Mouse (Mus musculus) macrophage (primary cell): ENCODE data around the gene Gk2. TPM values are rescaled to one million over a fixed set of nuclear protein-coding genes. Genes with fewer than 3 reads are reported as not detected.

ENCODE experiments used
- H3K27ac ChIP-seq: fragments of 350-480 bp; formaldehyde crosslinking; 2 replicates; pipeline ENCODE4 v1.9.0; 2021
- H3K36me3 ChIP-seq: fragments of 350-480 bp; formaldehyde crosslinking; 2 replicates; pipeline ENCODE4 v1.9.0; 2021; ENCODE audit errors: inconsistent target
- H3K4me3 ChIP-seq: fragments of 350-480 bp; formaldehyde crosslinking; 2 replicates; pipeline ENCODE4 v1.9.0; 2021; ENCODE audit errors: inconsistent target
- H3K79me2 ChIP-seq: fragments of 350-480 bp; formaldehyde crosslinking; 2 replicates; pipeline ENCODE4 v1.9.0; 2021; ENCODE audit errors: inconsistent target
- WGBS: methylation state at CpG from one replicate; pipeline ENCODE4 v1.1.7; 2026; ENCODE audit warnings: inconsistent platforms; ENCODE audit not compliant: missing documents; 5-methylcytosine and 5-hydroxymethylcytosine counted together
- polyA plus RNA-seq: library from polyadenylated mRNA; stranded (reverse); fragments of 250-400 nt; gene quantifications from 3 replicates; pipeline ENCODE4 v1.2.4, GENCODE M21; 2018; ENCODE audit warnings: inconsistent platforms

The Gk2 gene
- polyA plus RNA-seq, 1 experiment from 2014 or later: not detected

- no peaks in the 10 kb centered on the region for H3K36me3 ChIP-seq
- 96% methylated on average over 2 of the region's 2 CpGs for WGBS
- H3K4me3 ChIP-seq: no peak overlapping the region
- H3K27ac ChIP-seq: no peak overlapping the region
- H3K79me2 ChIP-seq: no peaks in the 10 kb centered on the region
These were observed 39.6 kb downstream of the Gk2 start for GRCm38 (mm10) chr5:97417185-97417584.

- no peaks in the 10 kb centered on the region for H3K79me2 ChIP-seq
These were observed 41.0 kb downstream of the Gk2 start for GRCm38 (mm10) chr5:97415837-97416236.

GRCm38 (mm10) chr5:97413716-97414115 lies 43.1 kb downstream of the Gk2 start:
- Histone ChIP-seq H3K79me2 (no peaks in the 10 kb centered on the region), H3K4me3 (no peak overlapping the region), H3K36me3 (no peaks in the 10 kb centered on the region), H3K27ac (no peak overlapping the region)
- WGBS: 94% methylated on average over 3 of the region's 3 CpGs

More at GRCm38 (mm10) chr5:97415837-97416236, 41.0 kb downstream of the Gk2 start:
- Histone ChIP-seq H3K4me3 (no peak overlapping the region), H3K36me3 (no peaks in the 10 kb centered on the region), H3K27ac (no peak overlapping the region)
- WGBS: 91% methylated on average over 6 of the region's 6 CpGs

GRCm38 (mm10) chr5:97410190-97410589 lies 46.6 kb downstream of the Gk2 start:
- H3K27ac ChIP-seq: no peak overlapping the region
- no peaks in the 10 kb centered on the region for H3K79me2 ChIP-seq
- H3K36me3 ChIP-seq: no peaks in the 10 kb centered on the region
- 97% methylated on average over 5 of the region's 6 CpGs for WGBS
- no peak overlapping the region for H3K4me3 ChIP-seq

DNA sequence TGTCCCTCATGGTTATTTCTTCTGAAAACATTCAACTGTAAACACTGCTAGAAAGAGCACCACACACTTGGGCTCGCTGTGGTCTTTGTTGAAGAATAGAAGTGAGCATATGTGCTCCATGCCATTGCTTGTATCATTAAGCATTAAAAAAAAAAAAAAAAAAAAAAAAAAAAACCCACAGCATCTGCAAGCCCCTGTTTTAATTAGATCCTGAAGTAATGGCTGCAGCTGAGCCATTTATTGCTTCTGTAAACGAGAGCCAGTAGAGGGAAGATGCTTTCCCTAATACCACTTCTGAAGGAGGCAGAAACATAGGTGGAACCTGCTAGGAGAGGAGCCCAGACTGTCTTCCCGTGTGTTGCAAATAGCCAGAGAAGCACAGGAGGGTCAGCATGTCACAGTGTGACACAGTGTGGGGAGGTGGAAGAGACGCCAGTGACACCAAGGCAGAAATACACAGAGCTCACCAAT lies 47.6 kb downstream of the Gk2 start:
- Histone ChIP-seq H3K27ac (no peak overlapping the region), H3K79me2 (no peaks in the 10 kb centered on the region), H3K4me3 (no peak overlapping the region), H3K36me3 (no peaks in the 10 kb centered on the region)
- WGBS: 71% methylated on average over 4 of the region's 4 CpGs

Other genes starting within 250 kb of the Gk2 start
- gene Naa11, start 64.6 kb downstream of the Gk2 start, polyA plus RNA-seq: not detected in 3 replicates